Mouse (Mus musculus) forebrain, embryonic 14.5 days (tissue): ENCODE measurements around the gene Egfl8. TPM values are rescaled to one million over a fixed set of nuclear protein-coding genes. Genes with fewer than 3 reads are reported as not detected.

ENCODE experiments used
- ATAC-seq: fragments of 200-750 bp; cut with Nextera tagmentation; 2 replicates; pipeline ENCODE4 v1.8.0; 2017; ENCODE audit warnings: mild to moderate bottlenecking, moderate library complexity
- DNase-seq: peaks from one replicate; pipeline ENCODE4 v3.0.0-alpha.2; 2015; ENCODE audit warnings: low spot score
- H3K27ac ChIP-seq: fragments of 300-500 bp; sonication (generic); 2 replicates; pipeline ENCODE4 v1.5.1; 2014; ENCODE audit warnings: low read depth, mild to moderate bottlenecking, control low read depth, low read length, moderate library complexity
- H3K27me3 ChIP-seq: fragments of 300-500 bp; sonication (generic); replicated peaks from 2 replicates; pipeline ENCODE4 v1.6.1; 2014; ENCODE audit warnings: low read length, control low read depth, mixed read lengths; ENCODE audit not compliant: control insufficient read depth, insufficient read depth
- H3K36me3 ChIP-seq: fragments of 300-500 bp; sonication (generic); 2 replicates; pipeline ENCODE4 v1.6.1; 2014; ENCODE audit warnings: low read length, control low read depth; ENCODE audit not compliant: control insufficient read depth, insufficient read depth
- H3K4me1 ChIP-seq: fragments of 300-500 bp; sonication (generic); 2 replicates; pipeline ENCODE4 v1.6.1; 2014; ENCODE audit warnings: antibody characterized with exemption, low read length, control low read depth; ENCODE audit not compliant: control insufficient read depth, insufficient read depth
- H3K4me2 ChIP-seq: fragments of 300-500 bp; sonication (generic); 2 replicates; pipeline ENCODE4 v1.6.1; 2014; ENCODE audit warnings: mild to moderate bottlenecking, control low read depth, low read length
- H3K4me3 ChIP-seq: fragments of 300-500 bp; sonication (generic); 2 replicates; pipeline ENCODE4 v1.5.1; 2014; ENCODE audit warnings: low read depth, low read length, control low read depth
- H3K9ac ChIP-seq: fragments of 300-500 bp; sonication (generic); 2 replicates; pipeline ENCODE4 v1.6.1; 2014; ENCODE audit warnings: mild to moderate bottlenecking, low read length, control low read depth, moderate library complexity
- H3K9me3 ChIP-seq: fragments of 300-500 bp; sonication (generic); replicated peaks from 2 replicates; pipeline ENCODE4 v1.6.1; 2016; ENCODE audit warnings: low read length, control low read depth, mixed read lengths; ENCODE audit not compliant: control insufficient read depth
- WGBS: fragments of 180-500 bp; shearing (Covaris S2); extraction: QIAGEN DNeasy Blood & Tissue Kit; methylation state at CpG from one replicate; pipeline ENCODE4 v1.1.7; 2014; 5-methylcytosine and 5-hydroxymethylcytosine counted together
- polyA plus RNA-seq: library from polyadenylated mRNA; unstranded; fragments of >200 nt; fragmentation: Nextera tagmentation; extraction: Ambion mirVana; gene quantifications from 2 replicates; pipeline ENCODE4 v1.2.1, GENCODE M21; 2014

Egfl8 gene
- polyA plus RNA-seq, 1 experiment from 2014 or later, result 7.6 TPM

GRCm38 (mm10) chr17:34585121-34585520, 30.6 kb downstream of the Egfl8 start:
- ATAC-seq (no peak), DNase-seq (no peak)
- H3K27me3 ChIP-seq, result no peaks in the 10 kb centered on the region
- no peaks in the 10 kb centered on the region for H3K9me3 ChIP-seq
- H3K4me1 ChIP-seq, result peaks cover 10% of the 10 kb centered on the region
- no peak overlapping the region for H3K27ac ChIP-seq
- 87% methylated on average over 8 of the region's 8 CpGs for WGBS
- H3K9ac ChIP-seq, result no peak overlapping the region
- H3K4me2 ChIP-seq, result no peak overlapping the region
- no peaks in the 10 kb centered on the region for H3K36me3 ChIP-seq
- H3K4me3 ChIP-seq, result no peak overlapping the region

- no peaks in the 10 kb centered on the region for H3K36me3 ChIP-seq
- 91% methylated on average over 8 of the region's 8 CpGs for WGBS
- H3K9ac ChIP-seq, result no peak overlapping the region
- DNase-seq (no peak), ATAC-seq (no peak)
- H3K27ac ChIP-seq, result no peak overlapping the region
- H3K4me1 ChIP-seq, result peaks cover 10% of the 10 kb centered on the region
- no peak overlapping the region for H3K4me3 ChIP-seq
- no peaks in the 10 kb centered on the region for H3K9me3 ChIP-seq
- H3K27me3 ChIP-seq, result no peaks in the 10 kb centered on the region
- no peak overlapping the region for H3K4me2 ChIP-seq
Observed at GRCm38 (mm10) chr17:34583819-34584218, 32.0 kb downstream of the Egfl8 start.

- no peak overlapping the region for H3K4me2 ChIP-seq
- no peaks in the 10 kb centered on the region for H3K27me3 ChIP-seq
- H3K4me3 ChIP-seq, result no peak overlapping the region
- 77% methylated on average over 7 of the region's 7 CpGs for WGBS
- H3K36me3 ChIP-seq, result no peaks in the 10 kb centered on the region
- no peak overlapping the region for H3K9ac ChIP-seq
- H3K9me3 ChIP-seq, result no peaks in the 10 kb centered on the region
- ATAC-seq, result no peak
- H3K4me1 ChIP-seq, result peaks cover 7% of the 10 kb centered on the region
- no peak for DNase-seq
- H3K27ac ChIP-seq, result no peak overlapping the region
Observed at GRCm38 (mm10) chr17:34583397-34583796, 32.4 kb downstream of the Egfl8 start.

- Histone ChIP-seq H3K9me3 (no peaks in the 10 kb centered on the region), H3K9ac (no peak overlapping the region), H3K4me3 (no peak overlapping the region), H3K36me3 (no peaks in the 10 kb centered on the region), H3K4me1 (peaks cover 7% of the 10 kb centered on the region), H3K4me2 (no peak overlapping the region), H3K27ac (no peak overlapping the region), H3K27me3 (no peaks in the 10 kb centered on the region)
- 89% methylated on average over 12 of the region's 12 CpGs for WGBS
- DNase-seq, result no peak
- ATAC-seq, result no peak
Observed at GRCm38 (mm10) chr17:34582528-34582927, 33.2 kb downstream of the Egfl8 start.

- WGBS, result 84% methylated on average over 3 of the region's 3 CpGs
- Histone ChIP-seq H3K4me3 (no peak overlapping the region), H3K4me2 (no peak overlapping the region), H3K27me3 (no peaks in the 10 kb centered on the region), H3K36me3 (no peaks in the 10 kb centered on the region), H3K4me1 (no peaks in the 10 kb centered on the region), H3K9me3 (no peaks in the 10 kb centered on the region), H3K9ac (no peak overlapping the region), H3K27ac (no peak overlapping the region)
- DNase-seq (no peak), ATAC-seq (no peak)
Observed at GRCm38 (mm10) chr17:34578070-34578469, 37.7 kb downstream of the Egfl8 start.

- Histone ChIP-seq H3K9me3 (no peaks in the 10 kb centered on the region), H3K27me3 (no peaks in the 10 kb centered on the region), H3K36me3 (no peaks in the 10 kb centered on the region), H3K4me2 (no peak overlapping the region), H3K27ac (no peak overlapping the region), H3K9ac (no peak overlapping the region), H3K4me1 (no peaks in the 10 kb centered on the region), H3K4me3 (no peak overlapping the region)
- 67% methylated on average over 5 of the region's 5 CpGs for WGBS
- DNase-seq (no peak), ATAC-seq (no peak)
Observed at GRCm38 (mm10) chr17:34576577-34576976, 39.2 kb downstream of the Egfl8 start.

- 14% methylated on average over 15 of the region's 15 CpGs for WGBS
- no peak overlapping the region for H3K9ac ChIP-seq
- no peak overlapping the region for H3K27ac ChIP-seq
- no peak overlapping the region for H3K4me2 ChIP-seq
- no peaks in the 10 kb centered on the region for H3K27me3 ChIP-seq
- H3K4me3 ChIP-seq, result no peak overlapping the region
- H3K4me1 ChIP-seq, result no peaks in the 10 kb centered on the region
- DNase-seq (no peak), ATAC-seq (no peak)
- H3K36me3 ChIP-seq, result no peaks in the 10 kb centered on the region
- H3K9me3 ChIP-seq, result no peaks in the 10 kb centered on the region
Observed at GRCm38 (mm10) chr17:34572361-34572760, 43.4 kb downstream of the Egfl8 start.

- no peaks in the 10 kb centered on the region for H3K4me1 ChIP-seq
- no peak overlapping the region for H3K9ac ChIP-seq
- DNase-seq (no peak), ATAC-seq (no peak)
- no peaks in the 10 kb centered on the region for H3K9me3 ChIP-seq
- H3K4me2 ChIP-seq, result no peak overlapping the region
- H3K36me3 ChIP-seq, result no peaks in the 10 kb centered on the region
- no peaks in the 10 kb centered on the region for H3K27me3 ChIP-seq
- no peak overlapping the region for H3K4me3 ChIP-seq
- 9% methylated on average over 5 of the region's 5 CpGs for WGBS
- H3K27ac ChIP-seq, result no peak overlapping the region
Observed at GRCm38 (mm10) chr17:34571875-34572274, 43.9 kb downstream of the Egfl8 start.

GRCm38 (mm10) chr17:34569919-34570318, 45.9 kb downstream of the Egfl8 start:
- no peaks in the 10 kb centered on the region for H3K27me3 ChIP-seq
- H3K27ac ChIP-seq, result no peak overlapping the region
- DNase-seq (no peak), ATAC-seq (no peak)
- H3K4me3 ChIP-seq, result no peak overlapping the region
- H3K9me3 ChIP-seq, result no peaks in the 10 kb centered on the region
- no peaks in the 10 kb centered on the region for H3K4me1 ChIP-seq
- no peak overlapping the region for H3K4me2 ChIP-seq
- no peaks in the 10 kb centered on the region for H3K36me3 ChIP-seq
- WGBS, result 69% methylated on average over 4 of the region's 4 CpGs
- H3K9ac ChIP-seq, result no peak overlapping the region
